Mouse (Mus musculus) liver, adult 2 months (tissue): ENCODE data around the gene Lrrc45. TPM values are rescaled to one million over a fixed set of nuclear protein-coding genes. Genes with fewer than 3 reads are reported as not detected.
A peak's percentile ranks its signal among the peaks of the same experiment; 100 is the strongest.

ENCODE experiments used
- DNase-seq: peaks from one replicate; pipeline ENCODE4 v3.0.0-alpha.2; 2011; ENCODE audit warnings: low read depth, low spot score; ENCODE audit errors: extremely low read depth
- H3K27ac ChIP-seq: fragments of 200-500 bp; replicated peaks from 2 replicates; pipeline ENCODE4 v1.5.1; 2012; ENCODE audit warnings: low read depth, mild to moderate bottlenecking, control low read depth, inconsistent platforms, low read length; ENCODE audit not compliant: insufficient read depth
- H3K27me3 ChIP-seq: fragments of 200-500 bp; 2 replicates; pipeline ENCODE4 v1.6.1; 2012; ENCODE audit warnings: mild to moderate bottlenecking, moderate library complexity, low read length, inconsistent platforms; ENCODE audit not compliant: control insufficient read depth, insufficient read depth
- H3K36me3 ChIP-seq: fragments of 200-500 bp; 2 replicates; pipeline ENCODE4 v1.6.1; 2012; ENCODE audit warnings: low read length, inconsistent platforms; ENCODE audit not compliant: control insufficient read depth, insufficient read depth
- H3K4me1 ChIP-seq: fragments of 200-500 bp; 2 replicates; pipeline ENCODE4 v1.6.1; 2011; ENCODE audit warnings: low read length; ENCODE audit not compliant: control insufficient read depth, insufficient read depth
- H3K4me3 ChIP-seq: fragments of 200-500 bp; 2 replicates; pipeline ENCODE4 v1.5.1; 2011; ENCODE audit warnings: low read depth, mild to moderate bottlenecking, control low read depth, low read length, moderate library complexity; ENCODE audit not compliant: insufficient read depth
- H3K79me2 ChIP-seq: fragments of 200-500 bp; 2 replicates; pipeline ENCODE4 v1.6.1; 2012; ENCODE audit warnings: inconsistent platforms, mild to moderate bottlenecking, low read length, moderate library complexity; ENCODE audit not compliant: control insufficient read depth, insufficient read depth
- H3K9ac ChIP-seq: fragments of 200-500 bp; 2 replicates; pipeline ENCODE4 v1.6.1; 2012; ENCODE audit warnings: low read depth, mild to moderate bottlenecking, control low read depth, inconsistent platforms, low read length
- CTCF ChIP-seq: fragments of 200-500 bp; IDR thresholded peaks from 2 replicates; pipeline ENCODE4 v1.5.1; 2011; ENCODE audit warnings: low read depth, low read length, control low read depth
- POLR2A ChIP-seq: fragments of 200-500 bp; IDR thresholded peaks from 2 replicates; pipeline ENCODE4 v1.6.1; 2011; ENCODE audit warnings: low read length, control low read depth; ENCODE audit not compliant: insufficient read depth; ENCODE audit errors: extremely low read depth
- WGBS: fragments of 180-500 bp; shearing (Covaris S2); methylation state at CpG from one replicate; pipeline ENCODE4 v1.1.7; 2018; 5-methylcytosine and 5-hydroxymethylcytosine counted together
- polyA plus RNA-seq: library from polyadenylated mRNA; depleted of rRNA; stranded (reverse); fragments of >200 nt; gene quantifications from 2 replicates; pipeline ENCODE4 v1.2.3, GENCODE M21; 2012
- total RNA-seq: library from RNA; depleted of rRNA; stranded (reverse); fragments of >200 nt; gene quantifications from 2 replicates; pipeline ENCODE4 v1.2.3, GENCODE M21; 2014

Lrrc45 gene
- total and polyA plus RNA-seq, 2 experiments = 5.1 to 9.8 TPM

- Histone ChIP-seq H3K27me3 (no peaks in the 10 kb centered on the region), H3K36me3 (peaks cover 3% of the 10 kb centered on the region; the same call in 1 of the 2 replicates), H3K79me2 (no peaks in the 10 kb centered on the region), H3K4me1 (no peaks in the 10 kb centered on the region), H3K4me3 (no peak overlapping the region), H3K9ac (no peak overlapping the region), H3K27ac (no peak overlapping the region)
- 78% methylated on average over 5 of the region's 5 CpGs for WGBS
- TF ChIP-seq POLR2A (no peak), CTCF (no peak)
- no peak for DNase-seq
Measured at GRCm38 (mm10) chr11:120706120-120706519, 7.6 kb upstream of the Lrrc45 start.

- no peaks in the 10 kb centered on the region for H3K27me3 ChIP-seq
- no peak overlapping the region for H3K4me3 ChIP-seq
- no peak overlapping the region for H3K27ac ChIP-seq
- no peaks in the 10 kb centered on the region for H3K36me3 ChIP-seq
- H3K9ac ChIP-seq = no peak overlapping the region
- no peaks in the 10 kb centered on the region for H3K79me2 ChIP-seq
- no peaks in the 10 kb centered on the region for H3K4me1 ChIP-seq
- TF ChIP-seq POLR2A (no peak), CTCF (no peak)
- WGBS = 87% methylated on average over 12 of the region's 12 CpGs
- DNase-seq = no peak
Measured at GRCm38 (mm10) chr11:120707225-120707624, 6.5 kb upstream of the Lrrc45 start.

- Histone ChIP-seq H3K36me3 (no peaks in the 10 kb centered on the region), H3K27ac (no peak overlapping the region), H3K9ac (no peak overlapping the region), H3K79me2 (no peaks in the 10 kb centered on the region), H3K4me3 (no peak overlapping the region), H3K27me3 (no peaks in the 10 kb centered on the region), H3K4me1 (peaks cover 2% of the 10 kb centered on the region)
- no peak for DNase-seq
- TF ChIP-seq CTCF (no peak), POLR2A (no peak)
- WGBS = 85% methylated on average over 5 of the region's 5 CpGs
Measured at GRCm38 (mm10) chr11:120707969-120708368, 5.8 kb upstream of the Lrrc45 start.

GRCm38 (mm10) chr11:120709551-120709950 lies 4.2 kb upstream of the Lrrc45 start:
- H3K9ac ChIP-seq = no peak overlapping the region
- 53% methylated on average over 2 of the region's 2 CpGs for WGBS
- TF ChIP-seq POLR2A (no peak), CTCF (no peak)
- no peaks in the 10 kb centered on the region for H3K27me3 ChIP-seq
- H3K4me1 ChIP-seq = peaks cover 7% of the 10 kb centered on the region
- H3K79me2 ChIP-seq = no peaks in the 10 kb centered on the region
- no peaks in the 10 kb centered on the region for H3K36me3 ChIP-seq
- H3K4me3 ChIP-seq = no peak overlapping the region
- no peak overlapping the region for H3K27ac ChIP-seq
- peak; percentile 51 for DNase-seq

GRCm38 (mm10) chr11:120710672-120711071 lies 3.1 kb upstream of the Lrrc45 start:
- H3K27ac ChIP-seq = no peak overlapping the region
- no peak for DNase-seq
- TF ChIP-seq CTCF (no peak), POLR2A (no peak)
- H3K4me3 ChIP-seq = no peak overlapping the region
- 90% methylated on average over 5 of the region's 5 CpGs for WGBS
- H3K27me3 ChIP-seq = no peaks in the 10 kb centered on the region
- H3K9ac ChIP-seq = no peak overlapping the region
- H3K79me2 ChIP-seq = no peaks in the 10 kb centered on the region
- H3K4me1 ChIP-seq = peaks cover 9% of the 10 kb centered on the region
- H3K36me3 ChIP-seq = no peaks in the 10 kb centered on the region

- Histone ChIP-seq H3K36me3 (no peaks in the 10 kb centered on the region), H3K27ac (no peak overlapping the region), H3K9ac (no peak overlapping the region), H3K4me1 (peaks cover 9% of the 10 kb centered on the region), H3K79me2 (no peaks in the 10 kb centered on the region), H3K27me3 (no peaks in the 10 kb centered on the region), H3K4me3 (no peak overlapping the region)
- WGBS = 74% methylated on average over 8 of the region's 8 CpGs
- no peak for TF ChIP-seq POLR2A
- TF ChIP-seq CTCF = no peak
- no peak for DNase-seq
Measured at GRCm38 (mm10) chr11:120711980-120712604, 1.6 kb upstream of the Lrrc45 start.
